Mouse (Mus musculus) olfactory bulb, adult 2 months (tissue): ENCODE results near the gene 1500011B03Rik.

Experiments
- CTCF ChIP-seq: fragments of 200-500 bp; IDR thresholded peaks from 2 replicates; pipeline ENCODE4 v1.5.1; 2012; ENCODE audit warnings: low read depth, mild to moderate bottlenecking, low read length, moderate library complexity; ENCODE audit not compliant: insufficient read depth
- POLR2A ChIP-seq: fragments of 200-500 bp; IDR thresholded peaks from 2 replicates; pipeline ENCODE4 v1.6.1; 2012; ENCODE audit warnings: mild to moderate bottlenecking, low read depth, low read length, moderate library complexity; ENCODE audit not compliant: insufficient read depth

DNA sequence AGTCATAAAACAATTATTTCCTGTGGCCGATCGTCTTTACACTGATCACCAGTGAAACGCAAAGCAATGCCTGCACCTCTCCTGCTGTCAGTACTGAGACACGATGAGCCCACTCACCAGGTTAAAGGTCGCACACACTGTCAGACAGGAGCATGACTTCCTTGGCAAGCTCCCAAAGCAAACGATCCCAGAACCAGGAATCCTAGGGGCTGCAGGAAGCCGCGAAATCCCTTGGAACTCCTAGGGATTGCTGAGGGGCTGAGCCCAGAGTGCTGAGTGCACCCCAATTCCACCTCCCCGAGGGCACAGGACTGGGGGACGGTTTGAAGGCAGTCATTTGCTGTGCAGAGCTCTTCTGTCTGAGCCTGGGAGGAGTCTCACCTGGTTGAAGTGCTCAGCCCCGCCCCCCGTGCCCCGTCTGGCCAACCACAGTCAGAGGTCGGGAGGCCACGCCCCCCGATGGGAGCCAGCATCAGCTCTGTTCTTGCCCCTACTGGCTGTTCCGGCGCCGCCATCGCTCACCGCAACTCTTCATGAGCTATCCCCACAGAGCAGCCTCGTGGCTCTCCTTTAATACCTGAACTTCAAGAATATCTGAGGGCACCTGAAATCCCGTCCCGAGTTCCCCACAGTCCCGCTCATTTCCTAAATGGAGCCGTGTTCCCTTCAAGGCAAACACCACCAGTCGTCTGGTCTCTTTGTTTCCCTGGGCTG, 2.9 kb upstream of the 1500011B03Rik start:
- TF ChIP-seq CTCF (no peak), POLR2A (no peak)
